Mouse (Mus musculus) MEL (cell line): ENCODE results near the gene Dct.

Source experiments
- BHLHE40 ChIP-seq: IDR thresholded peaks from 2 replicates; pipeline ENCODE4 v1.6.1; 2012; ENCODE audit warnings: low read depth, mild to moderate bottlenecking, inconsistent platforms, low read length, improper control_type of control experiment, borderline replicate concordance
- CHD2 ChIP-seq: IDR thresholded peaks from 2 replicates; pipeline ENCODE4 v1.6.1; 2011; ENCODE audit warnings: low read length, improper control_type of control experiment
- CTCF ChIP-seq, 3 experiments: IDR thresholded peaks in 2 of 3; conservative IDR thresholded peaks in 1 of 3; 2 replicates each; pipeline ENCODE4 v1.5.1; 2011 to 2012; ENCODE audit warnings: low read length in 3 of 3, low read depth in 2 of 3, mild to moderate bottlenecking in 2 of 3, improper control_type of control experiment in 1 of 3, inconsistent platforms in 1 of 3, mixed read lengths in 1 of 3, moderate library complexity in 1 of 3; ENCODE audit not compliant: control insufficient read depth in 1 of 3, insufficient read depth in 1 of 3, poor library complexity in 1 of 3, severe bottlenecking in 1 of 3
- ELF1 ChIP-seq: IDR thresholded peaks from 2 replicates; pipeline ENCODE4 v1.6.1; 2014; ENCODE audit warnings: low read depth, mild to moderate bottlenecking, inconsistent platforms, low read length, improper control_type of control experiment, moderate library complexity
- EP300 ChIP-seq, 2 experiments: IDR thresholded peaks; 2 replicates each; pipeline ENCODE4 v1.6.1; 2011; ENCODE audit warnings: improper control_type of control experiment in 2 of 2, low read length in 2 of 2, low read depth in 1 of 2, mild to moderate bottlenecking in 1 of 2
- GABPA ChIP-seq: IDR thresholded peaks from 2 replicates; pipeline ENCODE4 v1.6.1; 2012; ENCODE audit warnings: low read depth, mild to moderate bottlenecking, inconsistent platforms, low read length, improper control_type of control experiment, moderate library complexity
- JUND ChIP-seq: IDR thresholded peaks from 2 replicates; pipeline ENCODE4 v1.6.1; 2011; ENCODE audit warnings: low read depth, mild to moderate bottlenecking, improper control_type of control experiment, low read length
- MAX ChIP-seq: IDR thresholded peaks from 2 replicates; pipeline ENCODE4 v1.6.1; 2011; ENCODE audit warnings: low read length, improper control_type of control experiment
- MXI1 ChIP-seq: IDR thresholded peaks from 2 replicates; pipeline ENCODE4 v1.6.1; 2011; ENCODE audit warnings: mild to moderate bottlenecking, low read depth, low read length, improper control_type of control experiment
- NRF1 ChIP-seq: IDR thresholded peaks from 2 replicates; pipeline ENCODE4 v1.6.1; 2014; ENCODE audit warnings: low read depth, mild to moderate bottlenecking, inconsistent platforms, low read length, improper control_type of control experiment, moderate library complexity; ENCODE audit not compliant: poor library complexity, insufficient read depth, severe bottlenecking
- POLR2A ChIP-seq, 2 experiments: IDR thresholded peaks; 2 replicates each; pipeline ENCODE4 v1.6.1; 2011 to 2012; ENCODE audit warnings: low read length in 2 of 2, mild to moderate bottlenecking in 2 of 2, control low read depth in 1 of 2, improper control_type of control experiment in 1 of 2, low read depth in 1 of 2, moderate library complexity in 1 of 2; ENCODE audit not compliant: control insufficient read depth in 1 of 2, insufficient read depth in 1 of 2, poor library complexity in 1 of 2
- TAL1 ChIP-seq: IDR thresholded peaks from 2 replicates; pipeline ENCODE4 v1.6.1; 2012; ENCODE audit warnings: mild to moderate bottlenecking, inconsistent platforms, low read length, moderate library complexity, mixed read lengths
- USF2 ChIP-seq, 2 experiments: IDR thresholded peaks; 2 replicates each; pipeline ENCODE4 v1.6.1; 2011 to 2012; ENCODE audit warnings: improper control_type of control experiment in 2 of 2, low read length in 2 of 2, borderline replicate concordance in 1 of 2, inconsistent platforms in 1 of 2, low read depth in 1 of 2, mild to moderate bottlenecking in 1 of 2; ENCODE audit not compliant: insufficient read depth in 1 of 2
- ZC3H11A ChIP-seq: IDR thresholded peaks from 2 replicates; pipeline ENCODE4 v1.6.1; 2012; ENCODE audit warnings: low read depth, mild to moderate bottlenecking, inconsistent platforms, low read length, improper control_type of control experiment

DNA sequence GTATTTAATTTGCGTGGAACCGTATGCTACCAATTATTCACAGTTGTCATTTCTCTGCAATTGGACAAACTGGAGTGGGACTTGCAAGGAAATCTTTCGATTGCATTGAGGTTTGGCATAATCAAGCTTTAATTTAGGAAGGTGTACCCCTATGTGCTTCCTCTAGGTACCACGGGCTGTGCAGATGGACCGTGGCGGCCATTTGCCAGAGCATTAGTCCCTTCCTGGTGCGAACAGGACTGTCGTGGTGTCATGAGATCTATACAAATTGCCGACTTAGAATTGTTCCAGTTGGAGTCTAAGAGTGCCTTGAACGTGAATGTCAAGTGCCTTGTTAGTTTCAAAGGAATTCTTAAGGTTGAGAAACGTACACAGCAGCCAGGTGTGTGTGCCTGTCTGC, 726 bp upstream of the Dct start:
- TF ChIP-seq POLR2A (IDR thresholded peaks at IDR 0.05; ENCODE audit: control insufficient read depth in 1 of 2, insufficient read depth in 1 of 2, low read depth in 1 of 2, low read length in 2 of 2, poor library complexity in 1 of 2) (no peak), ZC3H11A (no peak), MXI1 (no peak), ELF1 (no peak), NRF1 (no peak), EP300 (IDR thresholded peaks at IDR 0.05; ENCODE audit: low read depth in 1 of 2, low read length in 2 of 2) (no peak), GABPA (no peak), CTCF (IDR thresholded peaks at IDR 0.05 in 2 of 3, conservative IDR thresholded peaks at IDR 0.05 in 1 of 3; ENCODE audit: control insufficient read depth in 1 of 3, insufficient read depth in 1 of 3, low read depth in 2 of 3, low read length in 3 of 3, poor library complexity in 1 of 3, severe bottlenecking in 1 of 3) (no peak), MAX (no peak), JUND (no peak), BHLHE40 (no peak), CHD2 (no peak), USF2 (IDR thresholded peaks at IDR 0.05; ENCODE audit: borderline replicate concordance in 1 of 2, insufficient read depth in 1 of 2, low read depth in 1 of 2, low read length in 2 of 2) (no peak), TAL1 (no peak)
